Mouse (Mus musculus) embryo, embryonic 11.5 days (tissue): ENCODE data around the gene Npcd.

Experiments used
- DNase-seq: peaks from one replicate; pipeline ENCODE4 v3.0.0-alpha.2; 2012; ENCODE audit warnings: low read depth, low spot score

Gene Npcd

GRCm38 (mm10) chr15:79803533-79804351, 30.3 kb downstream of the Npcd start:
- DNase-seq, result no peak

GRCm38 (mm10) chr15:79802304-79802703, 31.7 kb downstream of the Npcd start:
- no peak for DNase-seq

GRCm38 (mm10) chr15:79801646-79802045, 32.4 kb downstream of the Npcd start:
- no peak for DNase-seq

GRCm38 (mm10) chr15:79800701-79801100, 33.3 kb downstream of the Npcd start:
- DNase-seq, result no peak

GRCm38 (mm10) chr15:79798591-79798990, 35.4 kb downstream of the Npcd start:
- no peak for DNase-seq

GRCm38 (mm10) chr15:79797680-79798079, 36.4 kb downstream of the Npcd start:
- DNase-seq, result no peak

GRCm38 (mm10) chr15:79797096-79797495, 36.9 kb downstream of the Npcd start:
- DNase-seq, result no peak

GRCm38 (mm10) chr15:79796256-79796655, 37.8 kb downstream of the Npcd start:
- DNase-seq, result no peak

- DNase-seq, result no peak
Observed at GRCm38 (mm10) chr15:79794173-79794572, 39.9 kb downstream of the Npcd start.

GRCm38 (mm10) chr15:79793076-79793475, 41.0 kb downstream of the Npcd start:
- no peak for DNase-seq

GRCm38 (mm10) chr15:79792455-79792854, 41.6 kb downstream of the Npcd start:
- DNase-seq, result no peak

GRCm38 (mm10) chr15:79791502-79791901, 42.5 kb downstream of the Npcd start:
- peak; percentile 67 for DNase-seq

- no peak for DNase-seq
Observed at GRCm38 (mm10) chr15:79790905-79791304, 43.1 kb downstream of the Npcd start.

- no peak for DNase-seq
Observed at GRCm38 (mm10) chr15:79790111-79790510, 43.9 kb downstream of the Npcd start.

GRCm38 (mm10) chr15:79787815-79788214, 46.2 kb downstream of the Npcd start:
- no peak for DNase-seq

GRCm38 (mm10) chr15:79785056-79785455, 49.0 kb downstream of the Npcd start:
- no peak for DNase-seq

- DNase-seq, result no peak
Observed at GRCm38 (mm10) chr15:79777749-79778148, 56.3 kb downstream of the Npcd start, which contains the start of gene Dnal4. Gene Dnal4 (minus strand): TSS chr15:79777849.

GRCm38 (mm10) chr15:79775662-79776061, 58.4 kb downstream of the Npcd start:
- no peak for DNase-seq

- peak; percentile 96 for DNase-seq
Observed at GRCm38 (mm10) chr15:79774117-79775027, 59.7 kb downstream of the Npcd start.

- no peak for DNase-seq
Observed at GRCm38 (mm10) chr15:79770629-79771240, 63.3 kb downstream of the Npcd start.

- no peak for DNase-seq
Observed at GRCm38 (mm10) chr15:79768302-79768701, 65.7 kb downstream of the Npcd start.
